Mouse (Mus musculus): ENCODE measurements at regions not wholly inside any gene's neighbourhood (a gene's known extent, or its start where the extent isn't known, plus 50 kb on each side); places are given as distances from the start of the nearest gene placed in this dataset.

GRCm38 (mm10) chr2:75164987-75165386 lies 339.4 kb downstream of the Mtx2 start:
- TF ChIP-seq CTCF (IDR thresholded peaks at IDR 0.05; ENCODE audit: low read depth, low read length): no peak
- no peak for TF ChIP-seq POLR2A (IDR thresholded peaks at IDR 0.05; ENCODE audit: insufficient read depth, low read length)
- TF ChIP-seq EP300 (IDR thresholded peaks at IDR 0.05; ENCODE audit: insufficient read depth, low read depth, low read length): no peak
